Mouse (Mus musculus) kidney, embryonic 14.5 days (tissue): ENCODE data around the gene Rnasek. TPM values are rescaled to one million over a fixed set of nuclear protein-coding genes. Genes with fewer than 3 reads are reported as not detected.

Experiments
- ATAC-seq: fragments of 200-750 bp; cut with Nextera tagmentation; 2 replicates; pipeline ENCODE4 v1.8.0; 2017; ENCODE audit warnings: moderate number of reproducible peaks, mild to moderate bottlenecking, moderate TSS enrichment, moderate library complexity; ENCODE audit not compliant: low FRiP score, low TSS enrichment
- H3K27ac ChIP-seq: fragments of 300-500 bp; sonication (generic); 2 replicates; pipeline ENCODE4 v1.5.1; 2014; ENCODE audit warnings: low read depth, mild to moderate bottlenecking, low read length, moderate library complexity, mixed read lengths
- H3K27me3 ChIP-seq: fragments of 300-500 bp; sonication (generic); 2 replicates; pipeline ENCODE4 v1.6.1; 2014; ENCODE audit warnings: mild to moderate bottlenecking, low read length; ENCODE audit not compliant: control insufficient read depth, insufficient read depth
- H3K36me3 ChIP-seq: fragments of 300-500 bp; sonication (generic); 2 replicates; pipeline ENCODE4 v1.6.1; 2014; ENCODE audit warnings: low read length, mixed read lengths; ENCODE audit not compliant: control insufficient read depth, insufficient read depth
- H3K4me1 ChIP-seq: fragments of 300-500 bp; sonication (generic); 2 replicates; pipeline ENCODE4 v1.6.1; 2014; ENCODE audit warnings: low read length, mixed read lengths; ENCODE audit not compliant: control insufficient read depth, insufficient read depth
- H3K4me2 ChIP-seq: fragments of 300-500 bp; sonication (generic); replicated peaks from 2 replicates; pipeline ENCODE4 v1.6.1; 2014; ENCODE audit warnings: low read depth, mild to moderate bottlenecking, low read length
- H3K4me3 ChIP-seq: fragments of 300-500 bp; sonication (generic); 2 replicates; pipeline ENCODE4 v1.5.1; 2014; ENCODE audit warnings: mild to moderate bottlenecking, low read length
- H3K9ac ChIP-seq: fragments of 300-500 bp; sonication (generic); 2 replicates; pipeline ENCODE4 v1.6.1; 2014; ENCODE audit warnings: low read depth, mild to moderate bottlenecking, low read length, moderate library complexity
- H3K9me3 ChIP-seq: fragments of 300-500 bp; sonication (generic); 2 replicates; pipeline ENCODE4 v1.6.1; 2016; ENCODE audit warnings: low read length; ENCODE audit not compliant: control insufficient read depth
- WGBS: fragments of 180-500 bp; shearing (Covaris S2); extraction: QIAGEN DNeasy Blood & Tissue Kit; methylation state at CpG from one replicate; pipeline ENCODE4 v1.1.7; 2014; 5-methylcytosine and 5-hydroxymethylcytosine counted together
- polyA plus RNA-seq: library from polyadenylated mRNA; unstranded; fragments of >200 nt; fragmentation: Nextera tagmentation; extraction: Ambion mirVana; gene quantifications from 2 replicates; pipeline ENCODE4 v1.2.1, GENCODE M21; 2014

Rnasek gene
- polyA plus RNA-seq, 1 experiment from 2014 or later, result 173 TPM

DNA sequence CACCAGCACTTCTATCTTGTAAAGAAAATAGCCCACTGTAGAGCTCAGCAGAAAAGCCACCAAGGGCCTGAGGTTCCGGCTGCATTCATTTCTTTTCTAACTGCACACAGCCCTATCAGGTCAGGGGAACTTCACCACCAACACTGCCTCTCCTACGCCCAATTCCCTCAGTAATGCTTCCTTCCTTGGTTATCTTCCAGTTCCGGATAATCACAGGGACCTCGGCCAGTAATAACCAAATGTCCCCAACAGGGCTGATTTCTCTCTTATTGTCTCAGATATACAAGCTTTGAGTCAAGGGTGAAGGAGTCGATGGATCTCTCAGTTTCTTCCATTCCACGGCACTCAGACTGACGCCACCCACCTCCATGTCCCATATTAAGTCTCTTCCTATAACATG, 32.4 kb downstream of the Rnasek start:
- H3K9me3 ChIP-seq, result no peaks in the 10 kb centered on the region
- H3K27me3 ChIP-seq, result no peaks in the 10 kb centered on the region
- no peak overlapping the region for H3K9ac ChIP-seq
- H3K4me2 ChIP-seq, result no peak overlapping the region
- no peak overlapping the region for H3K27ac ChIP-seq
- no peaks in the 10 kb centered on the region for H3K4me1 ChIP-seq
- no peak for ATAC-seq
- 82% methylated on average over 7 of the region's 7 CpGs for whole genome bisulfite sequencing
- H3K4me3 ChIP-seq, result no peak overlapping the region
- H3K36me3 ChIP-seq, result no peaks in the 10 kb centered on the region

DNA sequence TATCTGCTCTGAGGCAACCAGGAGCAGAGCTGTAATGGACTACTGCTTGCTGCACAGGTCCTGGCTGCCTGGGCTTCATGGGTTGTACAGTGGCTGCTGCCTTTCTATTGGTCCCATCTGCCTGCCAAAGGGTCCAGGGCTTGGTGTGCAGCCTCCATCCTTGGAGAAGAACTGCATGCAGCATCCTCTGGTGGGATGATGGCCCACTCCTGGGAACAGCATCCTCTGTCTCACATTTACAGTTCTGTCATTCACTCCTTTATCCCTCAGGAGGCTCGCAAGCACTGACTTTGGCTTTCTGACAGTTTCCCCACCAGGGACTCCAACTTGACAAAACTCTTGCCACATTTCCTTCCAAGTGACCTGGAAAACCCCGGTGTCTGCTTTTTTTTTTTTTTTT, 32.8 kb downstream of the Rnasek start:
- 81% methylated on average over 2 of the region's 2 CpGs for WGBS
- Histone ChIP-seq H3K4me2 (no peak overlapping the region), H3K4me1 (no peaks in the 10 kb centered on the region), H3K27ac (no peak overlapping the region), H3K36me3 (no peaks in the 10 kb centered on the region), H3K9ac (no peak overlapping the region), H3K4me3 (no peak overlapping the region), H3K27me3 (no peaks in the 10 kb centered on the region), H3K9me3 (no peaks in the 10 kb centered on the region)
- no peak for ATAC-seq

DNA sequence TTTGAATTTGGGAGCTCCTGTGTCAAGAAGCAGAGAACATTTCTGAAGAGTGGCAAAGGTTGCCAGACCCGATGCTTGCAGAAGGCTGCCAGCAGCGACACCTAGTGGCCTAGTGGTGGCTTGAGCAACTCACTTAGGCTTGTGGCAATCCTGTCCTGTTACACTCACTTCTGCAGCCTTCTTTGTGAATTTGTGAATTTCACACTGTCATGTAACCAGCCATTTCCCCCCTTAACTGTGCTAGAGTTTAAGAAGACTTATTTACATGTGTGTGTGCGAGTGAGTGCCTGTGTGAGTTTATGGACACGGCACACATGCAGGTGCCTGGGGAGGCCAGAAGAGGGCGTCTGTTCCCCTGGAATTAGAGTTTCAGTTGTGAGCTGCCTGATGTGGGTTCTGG, 38.0 kb downstream of the Rnasek start:
- peak; percentile 68; the same call in 1 of the 2 replicates for ATAC-seq
- H3K4me2 ChIP-seq, result no peak overlapping the region
- H3K4me1 ChIP-seq, result peaks cover 9% of the 10 kb centered on the region
- 37% methylated on average over 5 of the region's 5 CpGs for WGBS
- H3K36me3 ChIP-seq, result no peaks in the 10 kb centered on the region
- H3K4me3 ChIP-seq, result no peak overlapping the region
- no peaks in the 10 kb centered on the region for H3K9me3 ChIP-seq
- no peaks in the 10 kb centered on the region for H3K27me3 ChIP-seq
- no peak overlapping the region for H3K9ac ChIP-seq
- H3K27ac ChIP-seq, result no peak overlapping the region

DNA sequence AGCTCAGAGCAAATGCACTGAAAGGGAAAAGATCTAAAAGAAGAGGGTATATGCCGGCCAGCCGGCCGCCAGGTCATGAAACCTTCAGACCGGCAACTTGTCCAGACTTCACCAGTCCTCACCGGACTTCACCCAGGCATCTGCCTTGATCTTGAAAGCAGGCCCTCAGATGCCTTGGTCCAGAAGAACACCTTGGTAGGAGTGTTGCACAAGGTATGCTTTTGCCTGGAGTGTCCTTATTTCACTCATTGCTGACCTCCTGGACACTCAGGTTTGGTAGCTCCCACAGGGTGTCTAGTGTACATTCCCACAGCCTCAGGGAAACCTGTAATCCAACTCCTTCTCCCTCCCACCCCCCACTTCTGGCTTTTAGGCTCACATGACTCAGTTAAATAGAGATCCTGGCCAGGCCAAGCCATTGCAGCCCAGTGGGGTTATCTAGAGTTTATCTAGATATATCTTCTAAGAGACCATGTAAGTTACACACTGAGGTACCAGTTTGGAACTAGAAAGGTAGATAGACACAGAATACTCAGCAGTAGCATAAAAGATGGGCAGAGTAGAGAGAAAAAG, 39.5 kb downstream of the Rnasek start:
- H3K4me1 ChIP-seq, result peaks cover 9% of the 10 kb centered on the region
- 0 out of 2 replicates have a peak overlapping the region, but pooled peaks have one; percentile 10 for H3K4me2 ChIP-seq
- WGBS, result 58% methylated on average over 5 of the region's 5 CpGs
- H3K9me3 ChIP-seq, result no peaks in the 10 kb centered on the region
- ATAC-seq, result peak; percentile 47; the same call in 1 of the 2 replicates
- peak overlapping the region; percentile 39; the same call in 1 of the 2 replicates for H3K27ac ChIP-seq
- H3K9ac ChIP-seq, result no peak overlapping the region
- no peak overlapping the region for H3K4me3 ChIP-seq
- no peaks in the 10 kb centered on the region for H3K36me3 ChIP-seq
- no peaks in the 10 kb centered on the region for H3K27me3 ChIP-seq

DNA sequence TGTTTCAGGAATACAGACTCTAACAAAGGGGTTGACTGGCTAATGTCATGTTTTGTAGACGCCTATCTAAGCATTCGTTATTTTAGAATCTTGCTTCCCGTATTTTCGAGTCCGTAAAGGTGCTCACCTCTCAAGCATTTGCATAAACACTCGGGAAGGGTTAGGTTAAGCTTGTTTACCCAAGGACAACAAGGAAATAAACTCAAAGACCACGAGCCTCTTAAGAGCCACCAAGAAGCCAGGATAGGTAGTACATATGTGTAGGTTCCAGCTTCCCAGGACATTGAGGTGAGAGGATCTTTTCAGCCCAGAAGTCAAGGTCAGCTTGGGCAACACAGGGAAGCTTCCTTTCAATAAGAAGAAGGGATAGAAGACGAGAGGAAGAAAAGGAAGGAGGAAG, 40.5 kb downstream of the Rnasek start:
- ATAC-seq, result no peak
- peaks cover 9% of the 10 kb centered on the region for H3K4me1 ChIP-seq
- 76% methylated on average over 8 of the region's 8 CpGs for WGBS
- H3K4me3 ChIP-seq, result no peak overlapping the region
- no peak overlapping the region for H3K9ac ChIP-seq
- H3K27me3 ChIP-seq, result no peaks in the 10 kb centered on the region
- H3K27ac ChIP-seq, result peak overlapping the region; percentile 39; the same call in 1 of the 2 replicates
- H3K9me3 ChIP-seq, result no peaks in the 10 kb centered on the region
- H3K4me2 ChIP-seq, result no peak overlapping the region
- no peaks in the 10 kb centered on the region for H3K36me3 ChIP-seq

DNA sequence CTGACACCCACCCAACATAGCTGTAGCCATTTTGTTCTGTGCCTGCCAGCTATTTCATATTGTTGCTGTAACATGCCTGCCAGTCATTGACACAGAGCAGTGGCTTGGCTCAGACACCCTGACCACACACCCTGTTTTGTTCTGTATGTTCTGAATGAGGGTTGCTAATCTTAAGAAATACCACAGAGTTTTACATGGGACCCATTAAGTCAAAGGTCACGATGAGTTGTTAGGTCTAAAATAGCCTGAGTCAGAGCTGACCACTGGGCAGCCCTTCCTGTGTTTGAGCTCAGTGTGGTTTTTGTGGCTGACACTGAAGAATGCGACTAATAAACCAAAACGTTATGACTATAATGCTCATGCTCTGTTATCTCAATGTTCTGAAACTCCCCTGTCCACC, 41.3 kb downstream of the Rnasek start:
- H3K27me3 ChIP-seq, result no peaks in the 10 kb centered on the region
- H3K4me1 ChIP-seq, result peaks cover 14% of the 10 kb centered on the region
- no peak for ATAC-seq
- H3K9ac ChIP-seq, result no peak overlapping the region
- no peaks in the 10 kb centered on the region for H3K36me3 ChIP-seq
- no peak overlapping the region for H3K4me3 ChIP-seq
- H3K4me2 ChIP-seq, result no peak overlapping the region
- H3K27ac ChIP-seq, result no peak overlapping the region
- H3K9me3 ChIP-seq, result no peaks in the 10 kb centered on the region
- 90% methylated on average over 3 of the region's 3 CpGs for WGBS

DNA sequence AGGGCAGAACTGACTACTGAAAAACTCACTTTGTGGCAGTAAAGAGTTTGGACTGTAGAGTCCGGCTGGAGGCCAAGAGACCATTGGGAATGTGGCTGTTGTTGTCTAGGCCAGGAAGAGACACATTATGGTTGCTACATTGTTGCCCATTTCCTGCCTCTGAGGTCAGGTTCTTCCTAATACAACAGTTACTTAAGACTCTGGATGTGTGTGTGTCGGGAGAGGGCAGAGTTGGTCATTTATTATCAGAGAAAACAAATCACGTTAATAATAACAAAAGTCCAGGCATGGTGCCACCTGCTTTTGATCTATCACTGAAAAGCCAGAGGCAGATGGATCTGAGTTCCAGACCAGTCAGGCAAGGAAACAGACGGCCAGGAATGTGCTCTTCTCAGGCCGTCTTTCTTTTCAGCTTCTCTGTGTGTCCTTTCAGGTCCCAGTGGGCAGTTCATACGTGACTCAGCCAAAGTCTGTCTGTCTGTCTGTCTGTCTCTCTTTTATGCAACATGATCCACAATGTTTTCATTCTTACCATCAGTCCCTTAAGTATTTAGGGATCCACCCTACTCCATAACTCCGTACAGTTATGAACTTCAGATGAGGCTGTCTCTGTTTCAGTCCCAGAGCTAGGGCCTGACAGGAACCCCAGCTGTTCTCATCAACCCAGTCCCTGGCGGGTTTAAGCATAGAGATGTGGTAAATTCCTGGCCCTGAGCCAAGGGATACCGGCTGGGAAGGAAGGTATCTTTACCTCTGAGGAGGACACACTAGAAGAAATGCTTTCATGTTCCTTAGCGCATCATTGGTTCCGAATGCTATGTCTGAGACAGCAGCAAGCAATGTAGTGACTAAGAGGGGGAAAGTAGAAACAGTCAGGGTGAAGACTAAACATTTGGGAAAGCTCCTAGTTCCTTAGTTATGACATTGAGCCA, 46.0 kb downstream of the Rnasek start:
- Histone ChIP-seq H3K9ac (no peak overlapping the region), H3K9me3 (no peaks in the 10 kb centered on the region), H3K27me3 (no peaks in the 10 kb centered on the region), H3K4me2 (no peak overlapping the region), H3K36me3 (no peaks in the 10 kb centered on the region), H3K4me3 (no peak overlapping the region), H3K27ac (no peak overlapping the region), H3K4me1 (0 out of 2 replicates have a peak, but pooled peaks cover 5% of the 10 kb centered on the region)
- no peak for ATAC-seq
- WGBS, result 32% methylated on average over 11 of the region's 11 CpGs

DNA sequence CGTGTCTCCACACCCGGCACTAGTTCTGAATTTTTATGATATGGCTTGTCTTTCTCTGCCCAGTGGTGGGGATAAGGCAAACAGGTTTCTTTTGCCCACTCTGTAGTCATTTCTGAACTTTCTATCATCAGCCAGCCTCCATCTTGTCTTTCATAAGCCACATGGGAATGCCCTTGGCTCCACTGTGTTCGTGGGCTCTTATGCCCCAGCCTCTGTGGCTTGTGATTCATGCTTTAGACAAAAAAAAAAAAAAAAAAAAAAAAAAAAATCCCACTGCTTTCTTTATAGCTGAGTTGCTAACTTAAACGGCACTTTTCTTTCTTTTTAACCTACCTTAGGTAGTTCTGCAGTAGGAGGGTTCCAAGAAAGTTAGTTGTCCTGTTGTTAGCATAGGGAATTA, 47.5 kb downstream of the Rnasek start:
- no peak for ATAC-seq
- 79% methylated on average over 4 of the region's 4 CpGs for WGBS

DNA sequence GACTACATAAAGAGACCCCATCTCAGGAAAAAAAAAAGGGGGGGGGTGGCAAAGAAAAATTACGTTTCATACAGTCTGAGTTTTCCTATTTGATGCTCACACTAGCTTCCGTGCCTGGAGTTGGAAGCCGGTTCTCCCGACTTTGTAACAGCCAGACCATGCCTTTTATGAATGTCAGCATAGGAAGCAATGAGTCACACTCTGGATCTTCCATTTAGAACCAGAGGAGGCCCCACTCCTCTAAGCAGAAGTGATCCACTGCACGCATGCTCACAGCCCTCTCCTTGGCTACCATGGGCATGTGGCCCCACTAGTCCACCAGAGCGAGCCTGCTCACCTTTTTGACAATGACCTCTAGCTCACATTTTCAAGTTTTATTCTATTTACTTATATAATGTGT, 48.5 kb downstream of the Rnasek start:
- Histone ChIP-seq H3K9ac (no peak overlapping the region), H3K27me3 (no peaks in the 10 kb centered on the region), H3K9me3 (no peaks in the 10 kb centered on the region), H3K4me2 (no peak overlapping the region), H3K27ac (no peak overlapping the region), H3K4me1 (0 out of 2 replicates have a peak, but pooled peaks cover 5% of the 10 kb centered on the region), H3K36me3 (no peaks in the 10 kb centered on the region), H3K4me3 (no peak overlapping the region)
- 83% methylated on average over 6 of the region's 6 CpGs for WGBS
- no peak for ATAC-seq

More for the DNA sequence above, 47.5 kb downstream of the Rnasek start:
- Histone ChIP-seq H3K9ac (no peak overlapping the region), H3K27ac (no peak overlapping the region), H3K9me3 (no peaks in the 10 kb centered on the region), H3K4me3 (no peak overlapping the region), H3K27me3 (no peaks in the 10 kb centered on the region), H3K4me1 (0 out of 2 replicates have a peak, but pooled peaks cover 5% of the 10 kb centered on the region), H3K4me2 (no peak overlapping the region), H3K36me3 (no peaks in the 10 kb centered on the region)
